Mouse (Mus musculus): ENCODE measurements at regions not wholly inside any gene's neighbourhood (a gene's known extent, or its start where the extent isn't known, plus 50 kb on each side); places are given as distances from the start of the nearest gene placed in this dataset.

GRCm38 (mm10) chr13:44559178-44559565 is 170.1 kb upstream of the Jarid2 start:
- no peak for DNase-seq

GRCm38 (mm10) chr13:44559706-44560105 is 169.6 kb upstream of the Jarid2 start:
- DNase-seq, result no peak

DNA sequence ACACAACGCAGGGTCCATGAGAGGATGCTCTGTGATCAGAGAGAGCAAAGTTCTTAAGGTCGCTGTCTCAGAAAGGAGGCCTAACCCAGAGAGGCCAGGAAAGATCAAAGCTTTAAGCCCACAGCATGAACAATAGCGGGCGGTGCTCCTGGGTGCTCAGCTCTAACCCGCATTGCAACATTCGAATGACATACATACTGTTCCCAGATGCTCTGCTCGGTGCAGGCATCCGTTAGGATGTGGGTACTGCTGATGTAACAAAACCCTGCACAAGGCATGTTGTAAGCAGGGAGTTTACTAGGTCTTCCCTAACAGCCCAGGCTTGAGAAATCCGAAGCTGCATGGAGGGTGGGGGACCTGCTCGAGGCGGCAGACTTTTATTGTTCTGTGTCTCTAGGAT is 164.6 kb upstream of the Jarid2 start:
- no peak for DNase-seq

DNA sequence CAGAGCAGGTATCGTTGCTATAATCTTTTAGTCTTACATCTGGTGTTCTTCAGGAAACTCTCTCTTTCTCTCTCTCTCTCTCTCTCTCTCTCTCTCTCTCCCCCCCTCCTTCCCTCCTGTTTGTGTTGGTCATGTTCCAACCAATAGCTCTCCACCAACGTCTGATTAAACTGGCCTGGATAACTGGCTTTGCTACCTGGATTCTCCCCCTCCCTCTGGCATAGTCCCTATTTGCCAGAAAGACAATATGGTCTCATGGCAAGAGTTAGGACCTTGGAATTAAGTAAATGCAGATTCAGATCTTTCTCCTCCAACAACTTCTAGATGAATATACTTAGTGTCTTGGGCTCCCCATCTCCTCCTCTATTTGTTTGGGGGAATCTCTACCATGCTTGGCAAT is 161.6 kb upstream of the Jarid2 start:
- no peak for DNase-seq

- DNase-seq, result no peak
Observed at GRCm38 (mm10) chr13:44569241-44569778, 160.0 kb upstream of the Jarid2 start.

DNA sequence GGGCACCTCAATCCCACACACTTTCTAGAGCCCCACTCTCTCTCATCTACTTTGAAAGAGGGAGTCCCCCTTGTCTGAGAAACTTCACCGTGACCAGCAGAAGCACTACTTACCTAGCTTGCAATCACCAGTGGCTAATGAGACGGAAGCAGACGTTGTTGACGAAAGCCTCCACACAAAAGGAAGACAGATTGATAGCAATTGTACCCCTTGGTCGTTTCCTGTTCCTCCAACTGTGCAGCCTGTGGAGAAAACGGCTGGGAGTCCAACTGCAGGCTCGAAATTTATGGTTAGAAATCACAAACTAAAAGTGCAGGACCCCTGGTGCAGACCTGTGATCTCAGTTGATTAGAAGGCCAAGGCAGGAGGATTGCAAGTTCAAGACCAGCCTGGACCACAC is 155.8 kb upstream of the Jarid2 start:
- DNase-seq, result no peak

DNA sequence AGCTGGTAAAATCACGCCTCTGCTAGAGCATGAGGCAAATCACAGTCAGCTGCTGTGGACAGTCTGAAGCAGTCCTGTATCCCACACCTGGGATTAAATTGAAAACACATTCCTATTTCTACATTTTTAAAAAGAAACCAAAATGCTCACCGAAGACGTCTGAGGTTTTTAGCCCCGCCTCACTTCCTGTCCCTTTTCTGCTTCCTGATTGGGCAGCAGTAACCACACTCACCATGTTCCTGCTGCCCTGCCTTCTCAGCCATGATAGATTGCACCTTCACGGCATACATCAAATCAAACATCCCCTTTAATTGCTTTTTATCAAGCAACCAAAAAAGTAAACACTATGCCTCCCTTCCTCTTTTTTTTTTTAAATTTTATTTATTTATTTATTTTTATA is 150.1 kb upstream of the Jarid2 start:
- DNase-seq, result no peak

DNA sequence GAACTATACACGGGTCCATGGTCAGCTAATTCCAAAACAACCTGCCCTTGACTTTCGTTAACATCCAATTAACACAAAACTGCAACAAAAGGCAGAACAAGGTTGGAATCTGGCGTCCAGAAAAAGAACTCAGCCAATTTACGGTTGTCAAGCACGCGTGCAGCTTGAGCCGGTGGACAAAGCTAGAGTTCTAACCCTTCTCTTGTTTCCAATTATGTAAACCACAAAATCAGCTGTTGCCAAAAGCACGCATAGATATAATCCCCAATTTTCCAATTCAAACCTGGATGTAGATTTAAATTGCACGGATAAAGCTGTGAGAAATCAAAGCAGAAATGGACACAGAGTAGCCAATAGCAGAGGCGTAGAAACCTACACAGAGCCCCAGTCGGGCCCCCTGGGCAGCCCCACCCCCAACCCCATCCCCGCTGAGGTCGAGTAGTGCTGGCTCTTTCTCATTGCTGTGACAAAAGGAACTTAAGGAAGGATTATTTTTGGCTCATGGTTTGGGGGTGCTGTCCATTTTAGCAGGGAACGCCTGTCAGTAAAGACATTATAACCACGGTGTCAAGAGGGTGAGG is 149.0 kb upstream of the Jarid2 start:
- no peak for DNase-seq

GRCm38 (mm10) chr13:44580767-44581166 is 148.5 kb upstream of the Jarid2 start:
- DNase-seq, result no peak

GRCm38 (mm10) chr13:44581947-44582766 is 147.1 kb upstream of the Jarid2 start:
- DNase-seq, result no peak

- DNase-seq, result no peak
Observed at GRCm38 (mm10) chr13:44582767-44583085, 146.5 kb upstream of the Jarid2 start.

DNA sequence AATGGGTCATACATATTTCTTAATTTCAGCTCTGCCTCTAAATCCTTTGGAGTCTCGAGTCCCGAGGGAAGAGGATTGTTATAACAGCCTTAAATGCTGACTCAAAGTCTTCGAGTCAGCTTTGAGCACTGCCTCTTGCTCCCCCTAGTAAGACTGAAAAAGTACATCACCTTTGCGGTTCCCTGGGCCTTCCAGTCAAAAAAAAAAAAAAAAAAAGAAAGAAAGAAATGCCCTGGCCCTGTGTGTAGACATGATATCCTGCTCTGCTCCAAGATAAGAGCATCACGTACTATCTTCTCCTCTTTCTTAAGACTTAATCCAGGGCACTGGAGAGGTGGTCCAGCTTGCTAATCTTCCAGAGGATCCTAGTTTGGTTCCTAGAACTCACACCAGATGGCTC is 145.7 kb upstream of the Jarid2 start:
- no peak for DNase-seq

DNA sequence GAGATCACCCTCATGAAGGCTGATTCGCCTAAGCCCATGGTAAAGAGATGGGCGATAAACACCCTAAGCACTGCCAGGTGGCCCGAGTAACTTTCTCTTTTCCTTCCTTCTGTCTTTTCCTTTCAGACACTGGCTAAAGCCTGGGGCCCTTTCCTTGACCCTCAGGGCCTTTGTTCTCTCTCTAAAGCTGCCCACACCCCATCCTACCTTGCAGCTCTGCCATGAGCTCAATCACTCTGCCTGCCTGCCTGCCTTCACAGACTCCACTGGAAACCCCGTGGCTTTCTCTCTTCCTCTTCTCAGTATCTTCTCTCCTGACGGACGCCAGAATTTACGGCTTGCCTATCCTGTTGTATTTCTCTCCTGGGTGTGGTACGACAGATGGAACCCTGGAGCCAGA is 145.1 kb upstream of the Jarid2 start:
- DNase-seq, result no peak

GRCm38 (mm10) chr13:44584551-44584950 is 144.7 kb upstream of the Jarid2 start:
- DNase-seq, result no peak

- no peak for DNase-seq
Observed at GRCm38 (mm10) chr13:44587846-44588245, 141.4 kb upstream of the Jarid2 start.

DNA sequence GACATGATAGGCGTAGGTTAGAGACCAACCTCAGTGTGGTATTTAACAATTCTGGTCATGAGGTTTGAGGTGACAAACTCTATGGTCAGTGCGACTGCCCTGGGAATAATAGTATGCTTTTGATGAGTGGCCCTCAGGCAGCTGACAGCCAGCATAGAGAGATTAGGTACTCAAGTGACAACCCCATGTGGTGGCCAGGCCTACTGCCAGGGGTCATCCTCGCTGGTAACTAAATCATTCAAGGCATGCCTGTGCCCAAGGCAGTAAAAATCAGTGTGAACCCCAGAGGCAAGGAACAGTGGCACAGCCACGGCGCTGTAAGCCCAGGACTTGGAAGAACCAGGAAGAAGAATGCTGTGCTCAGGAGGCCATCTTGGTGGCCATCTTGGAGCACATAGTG is 134.6 kb upstream of the Jarid2 start:
- peak; percentile 29 for DNase-seq

- DNase-seq, result no peak
Observed at GRCm38 (mm10) chr13:44597666-44598065, 131.6 kb upstream of the Jarid2 start.

DNA sequence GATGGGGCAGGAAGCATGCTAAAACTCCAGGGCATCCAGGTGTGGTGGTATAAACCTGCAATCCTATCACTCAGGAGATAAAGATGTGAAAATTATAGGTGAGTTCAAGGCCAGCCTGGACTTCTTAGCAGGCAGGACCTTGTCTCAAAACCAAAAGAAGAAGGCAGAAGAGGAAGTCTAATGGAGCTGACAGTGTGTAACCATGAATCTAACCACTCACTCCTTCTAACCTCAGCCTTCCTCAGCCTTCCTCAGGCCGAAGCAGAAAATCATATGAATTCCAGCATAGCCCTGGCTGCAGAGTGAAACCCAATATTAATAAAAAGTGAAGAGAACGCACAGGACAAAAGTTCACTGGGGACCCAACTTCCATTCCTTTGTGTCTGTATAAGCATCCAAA is 128.2 kb upstream of the Jarid2 start:
- no peak for DNase-seq

DNA sequence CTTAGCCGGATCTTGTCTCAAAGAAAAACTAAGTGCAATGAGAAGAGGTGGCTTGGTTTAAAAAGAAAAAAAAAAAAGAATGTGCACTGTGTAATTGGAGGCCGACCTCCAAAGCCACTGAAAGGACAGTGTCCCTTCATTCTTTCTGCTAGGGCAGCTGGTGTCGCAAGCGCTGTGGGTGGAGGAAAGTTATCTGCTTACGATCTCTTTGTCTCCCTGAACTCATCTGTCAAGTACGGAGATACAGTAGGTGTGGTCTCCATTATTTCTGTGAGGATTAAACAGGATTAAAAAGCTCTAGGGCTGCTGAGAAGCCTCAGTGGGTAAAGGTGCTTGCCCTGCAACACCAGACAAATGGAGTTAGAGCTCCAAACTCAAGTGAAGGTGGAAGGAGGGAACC is 126.6 kb upstream of the Jarid2 start:
- no peak for DNase-seq

- no peak for DNase-seq
Observed at GRCm38 (mm10) chr13:44607316-44608285, 121.7 kb upstream of the Jarid2 start.

DNA sequence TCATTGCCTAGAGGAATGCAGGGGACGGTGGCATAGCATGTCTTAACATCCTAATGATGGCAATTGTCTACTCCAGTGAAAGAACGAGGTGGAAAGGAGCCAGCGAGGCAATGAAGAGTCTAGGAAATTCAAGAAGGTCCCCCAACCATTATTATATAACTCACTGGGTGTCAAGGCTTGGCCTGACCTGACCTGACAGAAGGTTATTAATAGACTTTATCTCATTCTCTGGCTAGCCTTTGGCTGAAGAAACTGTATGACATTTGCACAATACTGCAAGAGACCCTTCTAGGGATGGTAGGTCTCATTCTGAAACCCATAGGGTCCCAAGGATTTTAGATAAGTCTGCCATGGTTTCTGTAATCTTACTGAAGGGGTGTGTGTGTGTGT is 121.0 kb upstream of the Jarid2 start:
- no peak for DNase-seq

GRCm38 (mm10) chr13:44608681-44609335 is 120.5 kb upstream of the Jarid2 start:
- DNase-seq, result no peak

Data from gastrocnemius, postnatal 10 days (tissue).